Mouse (Mus musculus) heart, adult 11 months (tissue): ENCODE results near the gene Rbm19.
"Not testable (repeated sequence)": the region's sequence is repeated elsewhere in the genome, so short reads cannot be mapped to it uniquely, and the experiment has no call there.

Experiments
- DNase-seq: peaks from one replicate; pipeline ENCODE4 v3.0.0; 2022

The Rbm19 gene

GRCm38 (mm10) chr5:120116261-120117050, at the start of gene Rbm19:
Gene Rbm19, plus strand, starts transcription at chr5:120116465.
- peak; percentile 99 for DNase-seq

GRCm38 (mm10) chr5:120067266-120067665, 49.0 kb upstream of the Rbm19 start:
- DNase-seq, result no peak

- DNase-seq, result peak; percentile 82
Measured at GRCm38 (mm10) chr5:120074101-120074500, 42.2 kb upstream of the Rbm19 start.

DNA sequence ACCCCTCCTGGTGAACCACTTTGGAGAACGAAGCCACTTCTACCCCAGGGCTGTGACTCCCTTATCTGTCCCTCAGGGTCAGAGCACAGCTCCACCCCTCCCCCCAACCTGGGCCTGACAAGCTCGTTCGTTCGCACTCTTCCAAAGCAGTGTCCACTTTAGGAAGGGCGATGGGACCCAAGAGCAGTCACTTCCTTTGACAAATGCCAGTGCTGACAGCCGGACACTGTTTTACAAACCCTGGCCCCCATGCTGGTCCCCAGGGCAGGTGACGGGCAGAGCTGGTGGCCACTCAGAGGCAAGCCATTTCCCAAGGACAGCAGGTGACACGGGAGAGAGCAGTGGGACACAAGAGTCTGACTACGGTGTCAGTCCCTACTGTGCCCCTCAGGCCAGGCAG, 36.2 kb upstream of the Rbm19 start:
- DNase-seq, result peak; percentile 91

DNA sequence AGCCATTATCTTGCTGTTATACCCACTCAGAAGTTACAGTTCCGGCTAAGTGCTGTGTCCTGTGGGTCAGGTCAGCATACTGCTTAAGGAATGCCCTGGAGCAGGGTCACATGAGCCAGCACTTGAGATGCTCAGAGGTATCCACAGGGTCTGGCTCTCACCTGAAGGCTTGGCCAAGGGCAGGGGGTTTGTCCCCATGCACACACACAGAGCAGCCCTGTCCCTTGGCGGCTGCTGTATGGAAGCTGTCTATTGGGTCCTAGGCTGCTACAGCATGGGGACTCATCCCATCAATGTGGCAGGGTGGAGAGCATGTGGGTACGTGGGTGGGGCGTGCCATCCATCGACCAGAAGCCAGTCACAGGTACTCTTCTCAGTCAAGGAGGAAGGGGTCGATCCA, 35.8 kb upstream of the Rbm19 start:
- no peak for DNase-seq

DNA sequence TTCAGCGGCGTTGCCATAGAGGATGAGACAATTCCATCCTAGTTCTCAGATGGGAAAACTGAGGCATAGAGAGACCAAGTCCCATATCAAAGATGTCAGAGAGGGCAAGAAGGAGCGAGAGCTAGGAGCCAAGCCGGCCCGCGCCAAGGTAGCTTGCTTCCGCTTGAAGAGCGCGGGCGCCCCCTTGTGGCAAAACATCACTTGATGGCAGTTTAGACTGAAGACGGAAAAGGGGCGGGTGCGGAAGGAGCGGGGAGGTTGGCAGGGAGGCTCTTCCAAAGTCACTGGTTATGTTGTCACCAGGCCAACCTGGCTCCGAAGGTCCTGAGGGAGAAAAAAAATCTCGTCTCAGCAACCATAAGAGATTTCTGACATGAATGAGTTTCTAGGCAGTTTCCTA, 27.7 kb upstream of the Rbm19 start:
- DNase-seq, result peak; percentile 96

DNA sequence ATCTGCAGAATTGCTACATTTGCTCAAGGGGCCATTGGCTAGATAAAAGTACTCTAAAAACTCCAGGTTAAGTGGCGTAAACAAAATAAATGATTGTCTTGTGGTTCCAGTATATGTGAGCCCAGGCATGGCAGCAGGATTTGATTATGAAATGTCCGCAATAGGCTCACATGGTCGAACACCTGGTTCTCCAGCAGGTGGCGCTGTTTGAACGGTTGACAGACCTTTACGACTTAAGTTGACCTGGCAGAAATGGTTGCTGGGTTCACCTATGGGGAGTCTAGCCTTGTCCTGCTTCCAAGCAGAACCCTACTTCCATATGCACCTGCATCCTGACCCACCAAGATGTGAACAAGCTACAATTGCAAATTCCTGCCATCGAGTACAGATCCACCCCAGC, 21.7 kb upstream of the Rbm19 start:
- DNase-seq, result no peak

DNA sequence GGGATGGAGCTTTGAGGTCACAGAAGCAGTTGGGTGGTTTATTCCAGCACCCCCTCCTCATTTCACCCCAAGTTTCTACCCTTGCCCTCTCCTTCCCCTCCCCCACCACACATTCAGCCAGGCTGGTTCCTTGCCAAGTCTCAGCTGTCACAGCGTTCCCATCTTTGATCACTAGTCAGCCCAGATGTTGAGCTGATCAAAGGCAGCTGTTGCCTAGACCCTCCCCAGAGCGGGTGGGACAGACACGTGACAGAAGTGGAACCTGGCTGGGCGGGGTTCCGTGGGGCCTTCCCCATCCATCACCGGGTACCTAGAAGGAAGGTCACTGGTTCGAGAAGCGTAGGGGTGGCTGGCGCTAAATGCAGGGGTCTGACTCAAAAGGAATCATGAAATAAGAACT, 19.2 kb upstream of the Rbm19 start:
- no peak for DNase-seq

DNA sequence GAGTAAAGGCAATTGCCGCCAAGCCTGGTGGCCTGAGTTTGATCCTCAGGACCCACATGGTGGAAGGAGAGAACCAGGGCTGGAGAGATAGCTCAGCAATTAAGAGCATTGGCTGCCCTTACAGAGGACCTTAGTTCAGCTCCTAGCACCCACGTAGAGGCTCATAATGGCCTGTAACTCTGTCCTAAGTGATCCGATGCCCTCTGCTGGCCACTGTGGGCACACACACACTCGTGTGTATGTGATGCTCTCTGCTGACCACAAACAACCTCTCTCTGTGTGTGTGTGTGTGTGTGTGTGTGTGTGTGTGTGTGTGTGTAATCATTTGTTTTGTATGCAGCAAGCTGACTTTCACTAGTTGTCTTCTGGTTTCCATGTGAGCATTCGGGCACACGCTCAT, 15.5 kb upstream of the Rbm19 start:
- DNase-seq, result no peak

DNA sequence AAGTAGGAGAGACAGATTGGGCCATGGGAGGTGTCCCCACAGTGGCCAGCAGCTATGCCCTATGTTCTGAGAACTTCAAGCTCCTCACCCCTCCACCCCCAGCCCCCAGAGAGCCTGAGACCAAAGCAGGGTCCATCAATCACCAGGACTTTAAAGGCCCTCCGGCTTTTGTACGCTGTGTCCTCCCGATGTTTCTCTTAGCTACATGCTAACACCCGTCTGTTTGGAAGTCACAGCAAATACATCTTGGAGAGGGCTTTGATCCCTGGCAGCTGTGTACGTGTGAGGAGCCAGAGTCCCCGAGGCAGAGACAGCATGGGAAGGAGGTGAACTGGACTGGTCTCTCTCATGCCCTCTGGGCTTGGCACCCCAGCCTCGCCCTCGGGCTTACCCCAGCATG, 14.2 kb upstream of the Rbm19 start:
- no peak for DNase-seq

DNA sequence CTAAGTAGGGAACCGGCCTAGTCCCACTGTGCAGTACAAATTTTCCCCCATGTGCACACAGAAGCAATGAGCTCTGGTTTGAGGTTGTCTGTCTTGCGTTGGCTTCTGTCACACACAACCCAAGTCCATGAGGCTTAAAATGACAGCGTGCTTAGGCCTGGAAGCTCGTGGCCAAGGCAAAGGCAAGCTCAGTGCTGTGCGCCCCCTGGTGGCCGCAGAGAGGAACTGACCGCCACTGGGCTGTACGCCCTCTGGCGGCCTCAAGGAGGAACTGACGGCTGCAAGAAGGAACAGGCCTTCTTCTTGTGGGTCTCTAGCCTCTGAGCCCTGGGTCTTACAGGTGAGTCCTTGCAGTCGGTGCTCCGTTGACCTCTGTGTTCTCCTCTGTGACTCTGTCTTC, 13.5 kb upstream of the Rbm19 start:
- DNase-seq, result no peak

DNA sequence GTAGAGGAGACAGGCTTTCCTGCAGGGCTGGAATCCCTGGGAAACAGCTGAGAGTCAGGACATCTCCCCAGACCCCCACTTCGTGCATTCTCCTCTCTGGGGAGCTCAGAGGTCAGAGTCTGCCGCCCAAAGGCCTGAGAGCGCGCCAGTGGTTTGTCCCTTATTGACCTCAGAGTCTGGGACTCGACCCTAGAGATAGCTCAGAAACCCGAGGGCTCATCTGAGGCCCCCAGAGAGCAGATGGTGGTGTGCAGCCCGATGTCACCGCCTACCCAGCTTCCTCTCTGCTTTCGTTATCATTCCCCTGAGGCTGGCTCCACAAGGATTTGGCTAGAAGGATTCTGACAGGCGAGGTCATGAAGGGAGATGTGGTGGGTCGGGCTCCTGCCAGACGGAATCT, 12.8 kb upstream of the Rbm19 start:
- peak; percentile 96 for DNase-seq

- no peak for DNase-seq
Measured at GRCm38 (mm10) chr5:120106424-120107073, 9.7 kb upstream of the Rbm19 start.

DNA sequence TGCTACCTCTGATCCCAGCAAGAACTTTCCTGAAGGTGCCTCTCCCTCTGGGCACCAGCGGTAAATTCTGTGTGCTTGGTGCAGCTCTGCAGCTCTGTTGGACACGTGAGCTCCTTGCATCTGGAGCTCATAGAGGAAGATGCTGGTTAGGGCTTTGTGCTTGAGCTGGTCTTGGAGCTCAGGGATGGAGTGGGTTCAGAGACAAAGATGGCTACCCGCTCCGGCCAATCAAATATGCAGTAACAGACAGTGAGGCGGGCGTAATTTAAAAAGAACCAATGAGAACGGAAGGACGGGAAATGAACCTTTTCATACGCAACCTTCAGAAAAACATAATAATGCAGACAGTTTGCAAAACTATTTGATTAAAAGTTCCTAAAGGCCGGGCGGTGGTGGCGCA, 1.9 kb upstream of the Rbm19 start:
- DNase-seq, result no peak

DNA sequence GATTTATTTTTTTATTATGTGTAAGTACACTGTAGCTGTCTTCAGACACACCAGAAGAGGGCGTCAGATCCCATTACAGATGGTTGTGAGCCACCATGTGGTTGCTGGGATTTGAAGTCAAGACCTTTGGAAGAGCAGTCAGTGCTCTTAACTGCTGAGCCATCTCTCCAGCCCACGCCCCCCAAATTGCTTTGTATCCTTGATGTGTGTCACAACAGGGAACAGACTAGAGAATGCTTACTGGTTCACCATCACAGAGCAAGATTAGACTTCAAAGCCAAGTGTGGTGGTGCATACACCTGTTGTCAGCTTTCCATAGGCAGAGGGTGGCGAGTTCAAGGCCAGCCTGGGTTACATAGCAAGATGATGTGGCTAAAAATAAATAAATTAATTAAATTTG, 896 bp downstream of the Rbm19 start:
- not testable (repeated sequence) for DNase-seq

- DNase-seq, result no peak
Measured at GRCm38 (mm10) chr5:120124881-120125690, 8.8 kb downstream of the Rbm19 start.

DNA sequence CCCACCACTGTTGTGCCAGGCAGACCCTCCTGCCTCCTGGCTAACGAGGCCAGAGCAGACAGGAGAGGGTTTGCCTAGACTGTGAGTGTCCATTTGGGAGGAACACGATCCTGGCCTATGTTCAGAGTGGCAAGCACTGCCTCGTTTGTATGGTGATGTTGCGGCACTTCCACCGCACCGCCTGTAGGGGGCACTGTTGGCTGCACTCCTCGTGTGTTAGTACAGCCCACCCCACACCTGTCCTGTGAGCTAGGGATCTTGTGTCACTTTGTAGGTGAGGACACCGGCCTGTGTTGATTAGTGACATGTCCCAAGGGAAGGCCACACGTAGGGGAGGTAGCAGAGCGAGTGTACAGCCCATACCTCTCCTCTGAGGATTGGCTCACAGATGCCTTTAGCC, 11.4 kb downstream of the Rbm19 start:
- DNase-seq, result no peak

GRCm38 (mm10) chr5:120128511-120128910, 12.2 kb downstream of the Rbm19 start:
- no peak for DNase-seq

- DNase-seq, result no peak
Measured at GRCm38 (mm10) chr5:120129070-120129469, 12.8 kb downstream of the Rbm19 start.

DNA sequence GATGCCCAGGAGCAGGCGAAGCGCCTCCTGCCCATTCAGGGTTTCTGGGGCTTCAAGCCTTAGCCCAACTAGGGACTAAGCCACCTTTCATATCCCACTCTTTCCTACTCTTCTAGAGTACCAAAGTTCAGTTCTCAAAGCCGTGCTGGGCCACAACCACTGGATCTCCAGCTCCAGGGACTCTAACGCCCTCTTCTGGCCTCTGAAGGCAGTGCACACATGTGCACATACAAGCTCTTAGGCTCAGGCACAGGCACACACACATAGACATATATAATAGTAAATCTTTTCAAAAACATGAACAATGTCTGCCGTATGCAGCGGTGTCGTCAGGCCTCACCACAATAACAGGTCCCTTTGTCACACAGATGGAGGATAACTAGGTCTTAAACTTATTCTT, 13.5 kb downstream of the Rbm19 start:
- no peak for DNase-seq

- no peak for DNase-seq
Measured at GRCm38 (mm10) chr5:120130163-120130562, 13.9 kb downstream of the Rbm19 start.

GRCm38 (mm10) chr5:120131600-120131999, 15.3 kb downstream of the Rbm19 start:
- no peak for DNase-seq

DNA sequence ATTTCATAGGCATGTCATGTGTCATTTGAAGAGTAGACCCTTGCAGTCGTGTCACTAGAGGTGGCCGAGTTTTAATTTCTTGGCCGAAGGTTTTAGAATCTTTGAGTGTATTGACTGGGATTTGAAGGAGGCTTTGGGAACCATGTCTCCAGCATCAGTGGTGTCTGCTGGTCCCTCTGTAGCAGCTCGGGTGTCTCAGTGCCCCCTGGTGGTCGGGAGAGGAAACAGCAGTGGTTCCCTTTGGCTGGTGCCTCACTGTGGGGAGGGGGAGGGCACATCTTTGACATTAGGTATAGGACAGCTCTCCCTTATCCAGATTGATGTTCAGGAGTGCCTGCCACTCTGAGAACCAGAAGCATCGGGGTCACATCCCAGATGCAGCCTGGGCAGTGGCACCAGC, 17.7 kb downstream of the Rbm19 start:
- no peak for DNase-seq

- DNase-seq, result no peak
Measured at GRCm38 (mm10) chr5:120135337-120135736, 19.1 kb downstream of the Rbm19 start.
